Mouse (Mus musculus) retina, postnatal 1 day (tissue): ENCODE measurements around the gene Sept9.

Experiments
- DNase-seq: peaks from one replicate; pipeline ENCODE4 v3.0.0-alpha.2; 2012

Sept9 gene

DNA sequence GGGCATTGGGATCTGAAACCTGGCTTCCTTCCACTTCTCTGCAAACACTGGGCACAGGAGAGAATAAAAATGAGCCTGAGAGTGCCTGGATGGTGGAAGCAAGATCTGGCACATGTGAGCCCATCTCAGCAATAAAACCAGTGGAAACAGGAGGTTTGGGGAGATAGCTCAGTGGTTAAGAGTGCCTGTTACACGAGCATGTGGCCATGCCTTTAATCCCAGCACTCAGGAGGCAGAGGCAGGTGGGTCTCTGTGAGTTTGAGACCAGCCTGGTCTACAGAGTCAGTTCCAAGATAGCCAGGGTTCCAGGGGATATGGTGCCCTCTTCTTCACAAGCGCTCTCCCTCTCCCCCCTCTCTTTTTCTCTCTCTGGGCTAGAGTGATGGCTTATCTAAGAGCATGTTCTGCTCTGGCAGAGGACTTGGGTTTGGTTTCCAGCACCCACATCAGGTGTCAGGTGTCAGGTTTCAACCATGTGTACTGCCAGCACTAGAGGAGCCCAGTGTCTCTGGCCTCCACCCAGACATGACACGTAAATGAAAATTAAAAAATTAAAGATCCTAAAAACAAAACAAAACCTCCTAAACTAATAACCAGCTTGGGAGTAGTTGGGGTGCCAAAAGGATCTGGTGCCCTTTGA lies 97.8 kb downstream of the Sept9 start:
- DNase-seq, result no peak

DNA sequence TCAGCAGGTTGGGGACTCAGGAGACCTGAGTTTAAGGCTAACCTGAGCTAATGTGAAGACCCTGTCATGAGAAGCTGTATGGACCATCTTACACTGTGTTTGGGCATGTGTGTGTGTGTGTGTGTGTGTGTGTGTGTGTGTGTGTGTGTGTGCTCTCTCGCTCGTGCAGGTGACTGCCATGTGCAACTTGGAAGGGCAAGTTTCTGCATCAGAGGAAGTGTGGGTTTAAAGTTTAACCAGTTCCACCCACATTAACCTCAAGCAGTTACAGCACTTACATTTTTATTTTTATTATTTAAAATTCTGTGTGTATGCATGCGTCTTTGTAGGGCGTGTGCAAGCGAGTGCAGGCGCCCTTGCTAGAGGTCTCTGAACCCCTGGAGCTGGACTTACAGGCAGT lies 100.3 kb downstream of the Sept9 start:
- DNase-seq, result no peak

DNA sequence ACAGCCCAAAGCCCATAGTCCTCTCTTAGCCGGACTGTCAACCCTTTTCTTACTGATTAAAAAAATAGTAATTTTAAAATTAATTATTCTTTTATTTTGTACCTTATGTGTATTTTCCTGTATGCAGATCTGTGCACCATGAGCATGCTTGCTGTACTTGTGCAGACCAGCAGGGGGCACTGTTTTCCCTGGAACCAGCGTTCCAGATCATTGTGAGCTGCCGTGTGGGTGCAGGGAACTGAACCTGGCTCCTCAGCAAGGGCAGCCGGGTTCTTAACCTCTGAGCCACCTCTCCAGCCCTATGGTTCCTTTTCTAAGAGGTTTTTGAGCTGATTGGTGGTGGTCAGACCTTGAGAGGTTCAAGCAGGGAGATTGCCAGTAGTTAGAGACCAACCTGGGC lies 101.3 kb downstream of the Sept9 start:
- DNase-seq, result no peak

DNA sequence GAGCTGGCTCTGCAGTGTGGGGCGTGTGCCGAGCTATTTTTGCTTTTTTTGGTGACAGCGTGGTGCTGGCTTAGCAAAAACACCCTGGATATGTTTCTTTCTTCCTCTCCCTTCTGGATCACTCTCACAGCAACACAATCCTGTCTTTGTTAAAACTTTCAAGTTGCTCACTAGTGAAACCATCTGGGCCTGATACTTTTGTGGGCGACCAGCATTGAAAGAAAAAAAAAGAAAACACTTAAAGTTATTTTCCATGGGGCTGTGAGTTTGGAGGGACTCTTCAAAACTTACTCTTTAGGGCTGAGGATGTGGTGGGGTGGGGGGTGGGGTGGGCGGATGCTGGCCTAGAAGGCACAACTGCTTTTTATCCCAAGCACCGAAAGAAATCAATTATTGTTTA lies 102.3 kb downstream of the Sept9 start:
- no peak for DNase-seq

DNA sequence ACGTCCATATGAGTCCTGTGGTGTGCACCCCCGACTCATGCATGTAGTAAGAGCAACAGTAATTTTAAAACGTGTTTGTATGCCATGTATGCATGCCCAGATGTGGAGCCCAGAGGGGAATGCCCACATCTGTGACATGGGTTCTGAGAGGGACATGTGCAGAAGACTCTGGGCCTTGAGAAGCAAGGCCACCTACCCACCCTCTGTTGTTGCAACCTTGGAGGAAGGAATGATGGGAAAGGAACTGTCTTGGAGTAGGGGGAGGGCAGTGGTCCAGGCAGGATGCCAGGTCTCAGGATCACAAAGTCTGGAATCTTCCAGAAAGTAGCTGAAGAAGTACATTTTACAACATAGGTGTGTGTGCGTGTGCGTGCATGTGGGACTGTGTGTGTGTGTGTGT lies 102.9 kb downstream of the Sept9 start:
- no peak for DNase-seq

DNA sequence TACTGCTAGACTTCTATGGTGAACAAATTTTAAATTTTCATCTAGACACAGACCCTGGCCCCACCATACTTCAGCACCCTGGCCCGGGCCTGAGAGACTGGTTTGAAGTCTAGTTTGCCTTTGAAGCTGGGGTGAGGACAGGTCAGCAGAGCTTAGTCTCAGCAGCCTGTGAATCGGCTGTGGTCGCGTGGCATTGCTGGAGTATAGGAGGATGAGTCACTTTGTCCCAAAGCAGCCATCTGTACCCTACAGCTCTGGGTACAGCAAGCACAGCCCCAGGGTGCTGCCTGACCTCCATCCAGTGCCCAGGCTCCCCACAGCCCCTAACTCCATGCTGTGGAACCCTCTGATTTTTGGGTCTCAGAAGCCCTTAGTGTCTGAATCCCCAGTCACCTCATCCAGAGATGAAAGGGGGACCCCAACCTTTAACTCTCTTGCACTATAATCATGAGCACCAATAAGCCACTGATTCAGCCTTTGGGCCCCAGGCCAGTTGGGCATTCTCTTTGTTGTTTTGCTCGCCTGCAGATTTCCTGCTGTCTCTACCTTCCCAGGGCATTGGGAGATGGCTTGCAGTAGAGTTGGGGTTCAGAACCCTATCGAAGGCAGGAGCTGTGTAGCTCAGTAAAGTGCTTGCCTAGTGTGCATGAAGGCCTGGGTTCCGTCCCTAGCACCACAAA lies 106.2 kb downstream of the Sept9 start:
- no peak for DNase-seq

DNA sequence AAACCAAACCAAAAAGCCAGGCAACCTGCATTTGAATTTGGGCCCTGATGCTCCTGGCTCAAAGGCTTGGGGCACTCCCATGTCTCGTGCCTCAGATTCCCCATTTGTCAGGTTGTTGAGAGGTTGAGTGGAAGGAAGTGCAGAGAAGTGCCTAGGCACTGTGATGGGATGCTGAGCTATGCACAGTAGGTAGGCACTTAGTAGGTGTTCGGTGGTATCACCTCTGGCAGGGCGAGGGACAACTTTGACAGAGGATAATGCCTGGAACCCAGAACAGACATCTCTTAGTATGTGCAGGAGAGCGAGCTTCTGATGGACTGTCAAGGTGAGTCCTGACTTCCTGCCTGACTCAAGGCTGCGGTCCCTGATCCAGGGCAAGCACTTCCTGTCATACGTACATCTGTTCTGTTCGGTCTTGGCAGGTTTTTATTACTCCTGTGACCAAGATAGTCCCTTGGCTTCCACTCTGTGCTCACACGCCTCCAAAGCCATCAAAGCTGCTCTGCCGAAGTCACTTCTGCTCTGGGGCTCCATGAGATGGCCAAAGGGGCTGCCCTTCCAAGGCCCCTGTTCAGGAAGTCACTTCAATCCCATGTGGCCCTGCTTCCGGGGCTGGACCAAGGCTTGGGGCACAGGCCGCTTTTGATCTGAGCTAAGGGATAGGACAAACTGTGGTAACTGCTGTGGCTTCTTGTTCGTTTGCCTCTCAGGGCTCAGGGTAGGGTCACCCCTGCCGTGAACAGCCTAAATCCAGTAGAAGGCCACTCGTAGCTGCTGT lies 107.0 kb downstream of the Sept9 start:
- no peak for DNase-seq

DNA sequence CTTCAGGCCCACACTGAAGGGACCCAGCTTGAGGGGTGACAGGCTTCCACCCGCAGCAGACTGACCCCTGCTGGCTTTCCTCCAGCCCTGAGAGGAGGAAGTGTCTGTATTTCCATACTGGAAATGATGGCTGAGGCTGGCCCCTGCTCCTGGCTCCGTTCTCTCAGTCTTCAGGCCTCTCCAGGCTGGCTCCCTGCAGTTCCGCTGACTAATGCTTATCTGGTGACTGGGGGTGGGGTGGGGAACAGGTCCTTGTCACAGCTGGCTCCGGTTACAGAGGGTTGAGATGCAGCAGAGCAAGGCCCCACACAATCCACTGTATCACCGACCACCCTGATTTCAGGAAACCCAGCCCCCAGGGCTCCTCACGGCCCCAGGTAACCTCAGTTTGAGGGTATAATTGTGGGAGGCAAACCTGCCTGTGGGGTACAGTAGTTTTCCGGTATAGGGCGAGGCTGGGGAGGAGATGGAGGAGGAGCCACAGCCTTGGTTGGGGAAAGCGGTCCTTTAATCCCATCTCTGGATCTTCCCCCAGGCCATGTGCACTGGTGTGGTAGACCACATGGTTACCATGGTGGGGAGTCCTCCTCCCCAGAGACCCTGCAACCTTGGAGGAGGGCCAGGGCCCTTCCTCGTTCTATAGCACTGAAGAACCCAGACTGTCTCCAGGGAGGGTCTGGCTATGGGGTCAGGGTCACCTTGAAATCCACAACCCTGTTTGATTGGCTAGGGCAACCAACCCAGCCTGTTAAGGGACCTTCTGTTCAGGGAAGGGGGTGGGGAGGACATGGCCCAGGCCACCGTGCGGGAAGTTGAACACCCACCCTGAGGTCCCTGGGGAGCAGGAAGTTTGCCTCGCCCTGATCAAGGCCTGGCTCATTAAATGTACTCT lies 108.7 kb downstream of the Sept9 start:
- DNase-seq, result peak; percentile 58

DNA sequence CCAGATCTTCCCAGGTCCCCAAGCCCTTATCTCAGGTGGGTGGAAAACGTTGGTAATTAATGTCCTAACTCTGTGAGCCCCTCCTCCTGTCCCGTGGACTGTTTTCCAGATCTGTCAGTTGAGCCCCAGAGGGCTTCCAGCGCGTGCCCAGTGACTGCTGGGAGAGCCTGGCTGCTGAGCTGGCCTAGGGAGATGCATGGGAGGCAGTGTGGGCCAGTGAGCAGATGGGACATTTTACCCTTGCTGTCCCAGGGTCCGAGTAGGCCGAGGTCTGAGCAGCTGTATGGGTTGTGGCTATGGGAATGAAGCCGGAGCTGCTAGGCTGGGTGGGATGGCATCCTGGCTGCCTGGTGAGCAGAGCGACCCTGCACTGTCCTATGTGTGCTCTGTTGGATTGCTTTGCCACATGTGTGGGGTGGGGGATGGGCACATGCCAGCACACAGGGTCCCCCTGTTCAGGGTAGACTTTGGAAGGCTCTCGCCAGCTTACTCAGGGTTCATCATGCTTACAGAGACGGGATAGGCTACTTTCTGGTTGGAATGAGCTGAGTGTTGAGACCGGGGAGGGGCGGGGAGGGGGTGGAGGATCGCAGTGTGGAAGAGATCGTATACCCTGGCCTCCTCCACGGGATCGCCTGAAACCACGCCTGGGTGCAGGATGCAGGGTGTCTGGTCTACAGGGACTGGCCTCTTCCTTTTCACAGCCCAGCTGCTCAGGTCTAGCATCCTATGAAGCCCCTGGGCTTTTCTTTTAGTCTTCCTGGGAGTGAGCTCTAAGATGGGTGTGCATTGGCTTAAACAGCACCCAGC lies 109.9 kb downstream of the Sept9 start:
- DNase-seq, result no peak

DNA sequence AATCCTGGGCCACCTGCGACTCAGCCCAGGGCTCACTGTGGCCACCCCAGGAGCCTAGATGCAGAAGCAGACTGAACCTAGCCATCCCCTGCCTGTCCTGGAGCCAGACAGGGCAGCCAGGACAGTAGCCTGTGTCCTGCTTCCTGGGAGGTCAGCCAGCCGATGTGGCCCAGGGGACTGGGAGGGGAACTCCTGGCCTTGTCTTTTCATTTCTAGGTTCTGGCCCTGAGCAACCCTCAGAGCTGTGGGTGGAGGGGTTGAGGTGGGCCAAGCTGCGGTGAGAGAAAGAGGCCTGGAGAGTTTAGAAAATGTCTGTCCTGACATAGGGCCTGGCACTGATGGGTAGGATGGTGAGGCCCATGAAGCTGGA lies 110.4 kb downstream of the Sept9 start:
- DNase-seq, result no peak

DNA sequence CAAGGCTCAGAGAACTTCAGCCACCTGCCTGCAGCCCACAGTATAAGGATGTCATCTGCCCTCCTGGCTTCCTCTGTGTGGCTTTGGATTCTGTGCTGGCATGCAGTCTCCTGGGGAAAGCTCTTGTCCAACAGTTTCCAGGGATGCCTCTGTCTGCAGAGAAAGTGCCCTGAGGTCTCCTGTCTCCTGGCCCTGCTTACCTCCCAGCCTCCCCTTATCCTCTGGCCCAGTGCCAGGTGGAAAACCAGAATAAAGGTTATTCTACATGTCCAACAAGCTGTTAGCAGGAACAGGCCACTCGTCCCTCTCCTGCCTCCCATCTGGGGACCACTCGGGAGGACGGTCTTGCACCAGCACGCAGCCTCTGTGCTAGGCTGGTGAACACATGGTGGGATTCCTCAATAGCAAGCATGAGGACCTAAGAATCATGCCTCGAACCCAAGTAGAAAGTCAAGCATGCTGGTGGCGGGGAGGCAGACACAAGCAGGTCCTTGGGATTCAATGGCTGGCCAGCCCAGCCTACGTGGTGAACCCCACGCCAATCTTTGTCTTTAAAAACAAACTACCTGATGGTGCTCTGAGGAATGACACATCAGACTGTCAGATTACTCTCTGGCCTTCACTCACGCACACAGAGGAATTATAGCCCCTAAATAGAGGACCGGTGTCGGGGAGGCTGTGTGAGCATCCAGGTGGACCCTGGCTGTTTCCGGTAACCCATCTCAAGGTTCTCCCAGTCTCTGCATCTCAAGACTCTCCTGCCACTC lies 111.1 kb downstream of the Sept9 start:
- DNase-seq, result no peak

DNA sequence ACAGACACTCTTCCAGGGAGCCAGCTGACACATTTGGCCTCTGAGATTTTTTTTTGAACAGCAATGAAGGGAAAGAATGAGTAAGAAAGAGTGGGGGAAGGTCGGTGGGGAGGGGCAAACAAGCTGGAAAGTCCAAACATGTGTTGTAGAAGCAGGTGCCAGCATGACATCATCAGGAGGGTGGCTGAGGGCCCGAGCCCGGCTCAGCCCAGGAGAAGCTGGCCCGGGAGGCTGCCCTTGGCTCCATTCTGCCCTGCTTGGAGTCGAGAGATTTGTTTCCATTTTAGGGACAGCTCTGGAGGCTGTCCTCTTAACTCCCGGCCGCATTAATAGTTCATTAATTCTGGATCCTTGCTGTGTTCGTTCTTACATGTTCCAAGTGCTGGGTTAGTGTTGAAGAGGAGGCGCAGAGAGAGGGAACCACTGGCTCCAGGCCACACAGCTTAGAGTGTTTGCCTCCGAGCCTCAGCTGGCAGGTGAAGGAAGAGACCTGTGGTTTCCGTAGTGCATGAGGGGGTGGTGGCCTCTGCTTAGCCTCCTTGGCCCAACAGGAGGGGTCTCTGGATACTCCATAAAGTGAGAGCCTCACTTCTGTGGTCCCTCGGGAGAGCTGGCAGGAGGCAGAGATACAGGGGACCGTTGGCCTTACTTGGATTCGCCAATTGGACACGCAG lies 111.8 kb downstream of the Sept9 start:
- DNase-seq, result no peak

DNA sequence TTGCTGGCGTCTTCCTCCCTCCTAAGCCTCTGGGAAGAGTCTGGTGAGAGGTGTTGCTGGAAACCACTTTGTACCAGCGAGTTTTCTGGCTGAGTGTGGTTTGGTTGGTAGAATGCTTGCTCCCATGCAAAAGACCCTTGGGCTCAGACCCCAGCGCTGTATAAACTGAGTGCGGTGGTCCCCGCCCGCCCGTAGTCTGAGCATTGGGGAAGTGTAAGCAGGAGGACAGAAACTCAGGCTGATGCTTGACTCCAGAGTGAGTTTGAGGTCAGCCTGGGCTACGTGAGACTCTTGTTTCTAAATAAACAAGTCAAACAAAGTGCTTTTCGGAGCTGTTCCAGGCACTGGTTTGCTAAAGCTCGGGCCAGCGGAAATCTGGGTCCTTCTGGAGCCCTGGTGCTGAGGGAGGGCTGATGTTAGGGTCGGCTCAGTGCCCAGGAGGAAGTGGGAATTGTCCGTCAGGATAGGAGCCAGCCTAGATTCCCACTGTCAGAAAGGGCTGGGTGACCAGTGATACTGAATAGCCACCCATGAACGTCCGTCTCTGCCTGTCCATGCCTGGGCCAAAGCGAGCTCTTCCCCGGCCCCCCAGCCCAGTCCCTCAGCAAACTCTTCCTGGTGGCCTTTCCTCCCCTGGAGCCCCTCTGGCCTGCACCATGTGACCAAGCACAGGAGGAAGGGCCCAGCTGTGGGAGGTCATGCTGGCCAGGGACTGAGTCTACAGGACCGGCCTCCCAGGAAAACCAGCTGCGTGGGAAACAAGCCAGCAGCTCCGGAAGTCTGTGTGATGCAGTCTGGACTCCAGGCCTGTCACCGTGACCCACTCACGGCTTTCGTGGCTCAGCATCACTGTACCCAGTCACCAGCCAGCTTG lies 112.8 kb downstream of the Sept9 start:
- DNase-seq, result peak; percentile 61

DNA sequence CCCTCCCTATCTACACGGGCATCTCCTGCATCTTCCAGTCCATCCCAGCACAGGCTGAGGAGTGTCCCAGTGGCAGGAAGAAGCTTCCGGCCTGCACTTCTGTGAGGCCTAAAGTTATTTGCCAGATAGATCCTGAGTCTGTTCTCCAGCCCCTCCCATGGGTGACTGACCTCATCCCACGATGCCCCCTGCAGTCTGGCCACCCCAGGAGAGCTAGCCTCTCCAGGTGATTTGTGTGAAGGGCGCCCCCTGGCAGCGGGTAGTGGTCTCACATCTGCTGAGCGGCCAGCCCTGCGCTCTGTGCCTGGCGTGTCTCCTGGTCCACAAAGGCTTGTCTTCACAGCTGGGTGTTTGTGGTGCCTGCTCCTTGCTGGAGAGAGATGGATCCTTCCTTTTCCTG lies 113.5 kb downstream of the Sept9 start:
- peak; percentile 72 for DNase-seq

DNA sequence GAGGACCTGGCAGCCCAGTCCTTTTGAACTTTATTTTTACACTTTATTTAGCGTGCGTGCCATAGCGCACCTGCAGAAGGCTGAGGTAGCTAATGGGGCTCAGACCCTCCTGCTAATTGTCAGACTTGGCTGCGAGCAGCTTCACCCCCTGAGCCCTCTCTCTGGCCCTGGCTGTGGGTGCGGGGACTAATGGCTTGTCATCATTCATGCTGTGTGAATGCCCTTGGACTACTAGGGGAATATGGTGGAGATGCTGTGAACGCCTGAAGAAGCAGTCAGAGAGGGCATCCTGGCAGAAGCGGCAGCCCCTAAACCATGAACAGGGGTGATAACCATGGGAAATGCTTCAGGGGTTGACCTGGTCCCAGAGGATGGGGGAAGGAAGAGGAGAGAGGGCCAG lies 114.0 kb downstream of the Sept9 start:
- DNase-seq, result no peak

DNA sequence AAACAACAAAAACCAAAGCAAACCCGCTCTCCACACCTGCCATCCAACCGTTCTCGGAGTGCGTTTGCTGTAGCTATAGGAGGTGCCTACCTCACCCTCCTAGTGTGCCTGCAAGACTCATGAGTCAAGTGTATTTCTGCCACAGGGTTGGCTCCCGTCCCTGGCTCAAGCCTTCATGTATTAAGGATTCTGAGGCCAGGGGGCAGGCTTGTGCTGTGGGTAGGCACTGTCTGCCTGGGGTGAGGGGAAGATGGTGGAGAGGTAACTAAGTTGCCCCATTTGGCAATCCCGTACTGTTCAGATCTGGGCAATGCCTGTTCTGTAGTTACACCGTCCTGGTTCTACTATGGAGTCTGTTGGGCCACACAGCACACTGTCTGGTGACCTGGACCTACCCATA lies 114.6 kb downstream of the Sept9 start:
- no peak for DNase-seq

DNA sequence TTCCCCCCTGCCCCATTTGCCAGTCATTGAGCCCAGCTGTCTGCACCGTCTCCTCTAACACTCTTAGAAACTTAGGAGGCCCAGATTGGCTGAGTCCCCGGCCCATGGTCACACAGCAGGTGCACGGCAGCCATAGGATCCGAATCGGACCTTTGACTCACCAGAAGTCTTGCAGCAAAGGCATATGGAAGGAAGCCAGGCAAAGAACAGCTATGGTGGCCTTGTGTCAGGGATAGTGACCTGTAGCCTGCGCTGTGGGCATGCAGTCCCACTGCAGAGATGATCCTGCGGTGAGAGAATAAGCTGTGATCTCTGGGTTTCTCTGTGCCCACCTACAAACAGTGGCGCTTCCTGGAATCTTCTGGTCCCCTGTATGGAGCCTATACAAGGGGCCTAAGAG lies 115.1 kb downstream of the Sept9 start:
- DNase-seq, result no peak

DNA sequence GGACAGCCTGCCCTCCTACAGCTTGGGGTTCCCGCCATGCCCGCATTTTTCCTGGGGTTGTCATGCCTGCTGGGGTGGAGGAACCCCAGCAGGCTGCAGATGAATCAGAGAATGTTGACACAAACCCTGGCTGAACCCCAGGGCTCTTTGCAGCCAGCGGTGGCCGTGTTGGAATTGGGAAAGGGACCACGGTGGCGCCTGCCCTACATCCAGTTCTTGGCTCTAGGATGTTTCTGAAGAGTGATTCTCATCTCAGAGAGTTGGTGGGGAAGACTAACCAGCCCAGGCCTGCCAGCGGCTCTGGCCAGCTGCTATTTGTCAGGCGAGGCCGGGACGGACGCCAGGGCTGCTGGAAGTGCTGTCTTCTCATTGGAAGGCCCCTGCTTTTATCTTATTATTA lies 115.8 kb downstream of the Sept9 start:
- DNase-seq, result peak; percentile 24

DNA sequence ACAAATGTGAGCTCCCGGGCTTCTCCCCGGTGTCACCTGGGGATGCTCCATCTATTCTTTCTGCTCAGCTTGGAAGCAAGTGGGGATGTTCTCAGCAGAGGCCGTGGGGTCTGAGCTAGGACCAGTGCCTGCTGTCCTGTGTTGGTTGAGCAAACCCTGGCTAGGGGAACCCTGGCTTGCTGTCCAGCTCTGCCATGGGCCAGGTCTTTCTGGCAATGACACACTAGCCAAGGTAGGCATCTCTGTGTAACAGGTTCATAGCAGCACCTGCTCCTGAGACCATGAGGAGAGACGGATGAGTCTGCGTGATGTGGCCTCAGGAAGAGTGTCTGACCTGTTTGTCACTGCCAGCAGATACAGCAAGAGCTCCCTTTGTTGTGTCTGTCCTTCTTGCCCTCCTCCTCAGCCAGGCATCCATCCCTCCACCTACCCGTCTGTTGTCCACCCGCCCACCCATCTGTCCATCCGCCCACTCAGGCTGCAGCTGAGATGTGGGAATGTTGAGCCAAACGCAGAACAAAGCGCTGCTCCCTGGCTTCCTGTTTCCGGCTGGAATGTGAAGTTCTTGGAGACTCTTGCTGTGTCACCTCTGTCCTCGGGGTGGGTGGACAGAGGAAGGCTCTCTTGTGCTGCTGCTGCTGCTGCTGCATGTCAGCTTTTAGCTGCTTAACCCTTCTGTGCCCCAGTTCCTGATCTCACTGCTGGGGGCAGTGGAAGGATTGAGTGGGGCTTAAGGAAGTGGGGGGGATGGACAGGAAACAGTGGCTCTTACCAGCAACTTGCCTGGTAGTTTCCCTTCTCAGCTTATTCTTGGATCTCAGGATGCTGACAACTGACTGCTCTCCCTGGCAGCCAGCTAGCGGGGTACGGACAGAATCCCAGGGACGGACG lies 117.2 kb downstream of the Sept9 start:
- peak; percentile 72 for DNase-seq
